Mouse (Mus musculus): ENCODE results near the gene Gm7694.

GRCm38 (mm10) chr1:170339943-170340342, 33.8 kb upstream of the Gm7694 start:
- TF ChIP-seq POLR2A (IDR thresholded peaks at IDR 0.05; ENCODE audit: insufficient read depth, low read depth, low read length) (no peak), CTCF (IDR thresholded peaks at IDR 0.05) (no peak)

All from heart, adult 2 months (tissue).